Mouse (Mus musculus): ENCODE measurements at regions not wholly inside any gene's neighbourhood (a gene's known extent, or its start where the extent isn't known, plus 50 kb on each side); places are given as distances from the start of the nearest gene placed in this dataset.
"Not testable (repeated sequence)": the region's sequence is repeated elsewhere in the genome, so short reads cannot be mapped to it uniquely, and the experiment has no call there.

GRCm38 (mm10) chr19:54099292-54099691, 55.3 kb downstream of the Adra2a start:
- DNase-seq (ENCODE audit: low spot score in 2 of 2): no peak

GRCm38 (mm10) chr19:54099769-54100168, 55.8 kb downstream of the Adra2a start:
- no peak for DNase-seq (ENCODE audit: low spot score in 2 of 2)

GRCm38 (mm10) chr19:54106571-54106970, 62.6 kb downstream of the Adra2a start:
- DNase-seq (ENCODE audit: low spot score in 2 of 2): no peak

- DNase-seq (ENCODE audit: low spot score in 2 of 2): peak in 1 of 2 experiments; percentile 10
These were observed 63.3 kb downstream of the Adra2a start for GRCm38 (mm10) chr19:54107103-54107821.

GRCm38 (mm10) chr19:54110080-54110479, 66.1 kb downstream of the Adra2a start:
- no peak for DNase-seq (ENCODE audit: low spot score in 2 of 2)

GRCm38 (mm10) chr19:54112691-54113090, 68.7 kb downstream of the Adra2a start:
- no peak for DNase-seq (ENCODE audit: low spot score in 2 of 2)

- no peak for DNase-seq (ENCODE audit: low spot score in 2 of 2)
These were observed 69.5 kb downstream of the Adra2a start for GRCm38 (mm10) chr19:54113421-54113820.

- DNase-seq (ENCODE audit: low spot score in 2 of 2): peak in 1 of 2 experiments; percentile 11
These were observed 70.8 kb downstream of the Adra2a start for GRCm38 (mm10) chr19:54114588-54115317.

GRCm38 (mm10) chr19:54115335-54115734, 71.4 kb downstream of the Adra2a start:
- no peak for DNase-seq (ENCODE audit: low spot score in 2 of 2)

- no peak for DNase-seq (ENCODE audit: low spot score in 2 of 2)
These were observed 72.9 kb downstream of the Adra2a start for GRCm38 (mm10) chr19:54116829-54117228.

GRCm38 (mm10) chr19:54117676-54118075, 73.7 kb downstream of the Adra2a start:
- no peak for DNase-seq (ENCODE audit: low spot score in 2 of 2)

GRCm38 (mm10) chr19:54123586-54123985, 79.6 kb downstream of the Adra2a start:
- DNase-seq (ENCODE audit: low spot score in 2 of 2): no peak

- DNase-seq (ENCODE audit: low spot score in 2 of 2): not testable (repeated sequence)
These were observed 107.8 kb downstream of the Adra2a start for GRCm38 (mm10) chr19:54151766-54152165.

GRCm38 (mm10) chr19:54154400-54154799, 110.4 kb downstream of the Adra2a start:
- no peak for DNase-seq (ENCODE audit: low spot score in 2 of 2)

- DNase-seq (ENCODE audit: low spot score in 2 of 2): no peak
These were observed 126.4 kb downstream of the Adra2a start for GRCm38 (mm10) chr19:54170361-54170760.

- no peak for DNase-seq (ENCODE audit: low spot score in 2 of 2)
These were observed 130.4 kb downstream of the Adra2a start for GRCm38 (mm10) chr19:54174090-54175055.

GRCm38 (mm10) chr19:54175766-54176165, 131.8 kb downstream of the Adra2a start:
- no peak for DNase-seq (ENCODE audit: low spot score in 2 of 2)

GRCm38 (mm10) chr19:54177491-54177890, 133.5 kb downstream of the Adra2a start:
- DNase-seq (ENCODE audit: low spot score in 2 of 2): no peak

GRCm38 (mm10) chr19:54200407-54200806, 156.5 kb downstream of the Adra2a start:
- no peak for DNase-seq (ENCODE audit: low spot score in 2 of 2)

- DNase-seq (ENCODE audit: low spot score in 2 of 2): no peak
These were observed 158.5 kb downstream of the Adra2a start for GRCm38 (mm10) chr19:54202456-54202855.

- DNase-seq (ENCODE audit: low spot score in 2 of 2): no peak
These were observed 162.9 kb downstream of the Adra2a start for GRCm38 (mm10) chr19:54206819-54207218.

- no peak for DNase-seq (ENCODE audit: low spot score in 2 of 2)
These were observed 168.2 kb downstream of the Adra2a start for GRCm38 (mm10) chr19:54212169-54212568.

Measured in spleen, postnatal 14 days (tissue).